Mouse (Mus musculus): ENCODE measurements around the gene Hfe2. TPM values are rescaled to one million over a fixed set of nuclear protein-coding genes. Genes with fewer than 3 reads are reported as not detected.
A peak's percentile ranks its signal among the peaks of the same experiment; 100 is the strongest.

The Hfe2 gene
- polyA plus RNA-seq, 1 experiment from 2014 or later: 0.10 TPM

- Histone ChIP-seq H3K9me3 (ENCODE audit: control insufficient read depth, low read length) (no peaks in the 10 kb centered on the region), H3K9ac (ENCODE audit: low read length) (peak overlapping the region; percentile 100), H3K27me3 (ENCODE audit: control insufficient read depth, insufficient read depth, low read length) (no peaks in the 10 kb centered on the region), H3K36me3 (ENCODE audit: control insufficient read depth, insufficient read depth, low read length) (peaks cover 23% of the 10 kb centered on the region), H3K4me1 (replicated peaks; ENCODE audit: control insufficient read depth, insufficient read depth) (0 out of 2 replicates have a peak, but pooled peaks cover 6% of the 10 kb centered on the region), H3K4me2 (replicated peaks; ENCODE audit: low read depth) (peak overlapping the region; percentile 78), H3K27ac (replicated peaks) (peak overlapping the region; percentile 99), H3K4me3 (ENCODE audit: low read depth, low read length) (peak overlapping the region; percentile 93)
- peak; percentile 52 for DNase-seq (ENCODE audit: low spot score)
- WGBS: 39% methylated on average over 23 of the region's 23 CpGs
- TF ChIP-seq EP300 (optimal IDR thresholded peaks at IDR 0.05) (no peak), CTCF (IDR thresholded peaks at IDR 0.05; ENCODE audit: low read depth) (no peak)
- ATAC-seq (ENCODE audit: low FRiP score, low TSS enrichment): no peak
Measured at GRCm38 (mm10) chr3:96559911-96560850, 35.2 kb downstream of the Hfe2 start.

GRCm38 (mm10) chr3:96560881-96561668, 36.1 kb downstream of the Hfe2 start:
- H3K9ac ChIP-seq (ENCODE audit: low read length): peak overlapping the region; percentile 100
- H3K27me3 ChIP-seq (ENCODE audit: control insufficient read depth, insufficient read depth, low read length): no peaks in the 10 kb centered on the region
- WGBS: 52% methylated on average over 9 of the region's 9 CpGs

GRCm38 (mm10) chr3:96561946-96562681, 37.1 kb downstream of the Hfe2 start:
- ATAC-seq (ENCODE audit: low FRiP score, low TSS enrichment) (peak; percentile 33), DNase-seq (ENCODE audit: low spot score) (peak; percentile 69)
- H3K27ac ChIP-seq (replicated peaks): peak overlapping the region; percentile 81
- peak overlapping the region; percentile 100 for H3K9ac ChIP-seq (ENCODE audit: low read length)
- TF ChIP-seq CTCF (IDR thresholded peaks at IDR 0.05; ENCODE audit: low read depth) (no peak), EP300 (optimal IDR thresholded peaks at IDR 0.05) (no peak)
- H3K4me1 ChIP-seq (replicated peaks; ENCODE audit: control insufficient read depth, insufficient read depth): 0 out of 2 replicates have a peak, but pooled peaks cover 3% of the 10 kb centered on the region
- H3K4me3 ChIP-seq (ENCODE audit: low read depth, low read length): peak overlapping the region; percentile 93
- no peaks in the 10 kb centered on the region for H3K9me3 ChIP-seq (ENCODE audit: control insufficient read depth, low read length)
- WGBS: 25% methylated on average over 10 of the region's 10 CpGs
- peaks cover 23% of the 10 kb centered on the region for H3K36me3 ChIP-seq (ENCODE audit: control insufficient read depth, insufficient read depth, low read length)
- H3K27me3 ChIP-seq (ENCODE audit: control insufficient read depth, insufficient read depth, low read length): no peaks in the 10 kb centered on the region
- H3K4me2 ChIP-seq (replicated peaks; ENCODE audit: low read depth): peak overlapping the region; percentile 78

More at GRCm38 (mm10) chr3:96560881-96561668, 36.1 kb downstream of the Hfe2 start:
- peak overlapping the region; percentile 93 for H3K4me3 ChIP-seq (ENCODE audit: low read depth, low read length)
- 0 out of 2 replicates have a peak, but pooled peaks cover 3% of the 10 kb centered on the region for H3K4me1 ChIP-seq (replicated peaks; ENCODE audit: control insufficient read depth, insufficient read depth)
- ATAC-seq (ENCODE audit: low FRiP score, low TSS enrichment) (no peak), DNase-seq (ENCODE audit: low spot score) (peak; percentile 43)
- peak; percentile 51 for TF ChIP-seq EP300 (optimal IDR thresholded peaks at IDR 0.05)
- no peak for TF ChIP-seq CTCF (IDR thresholded peaks at IDR 0.05; ENCODE audit: low read depth)
- H3K27ac ChIP-seq (replicated peaks): peak overlapping the region; percentile 99
- H3K4me2 ChIP-seq (replicated peaks; ENCODE audit: low read depth): peak overlapping the region; percentile 78
- H3K36me3 ChIP-seq (ENCODE audit: control insufficient read depth, insufficient read depth, low read length): peaks cover 23% of the 10 kb centered on the region
- H3K9me3 ChIP-seq (ENCODE audit: control insufficient read depth, low read length): no peaks in the 10 kb centered on the region

GRCm38 (mm10) chr3:96563267-96563666, 38.3 kb downstream of the Hfe2 start:
- H3K27me3 ChIP-seq (ENCODE audit: control insufficient read depth, insufficient read depth, low read length): no peaks in the 10 kb centered on the region
- no peak for ATAC-seq (ENCODE audit: low FRiP score, low TSS enrichment)
- H3K27ac ChIP-seq (replicated peaks): peak overlapping the region; percentile 87
- 83% methylated on average over 8 of the region's 8 CpGs for WGBS
- H3K4me1 ChIP-seq (replicated peaks; ENCODE audit: control insufficient read depth, insufficient read depth): 0 out of 2 replicates have a peak, but pooled peaks cover 3% of the 10 kb centered on the region
- no peak overlapping the region for H3K4me2 ChIP-seq (replicated peaks; ENCODE audit: low read depth)
- TF ChIP-seq CTCF (IDR thresholded peaks at IDR 0.05; ENCODE audit: low read depth) (no peak), EP300 (optimal IDR thresholded peaks at IDR 0.05) (no peak)
- DNase-seq (ENCODE audit: low spot score): peak; percentile 42
- no peaks in the 10 kb centered on the region for H3K9me3 ChIP-seq (ENCODE audit: control insufficient read depth, low read length)
- no peak overlapping the region for H3K9ac ChIP-seq (ENCODE audit: low read length)
- H3K4me3 ChIP-seq (ENCODE audit: low read depth, low read length): no peak overlapping the region
- peaks cover 23% of the 10 kb centered on the region for H3K36me3 ChIP-seq (ENCODE audit: control insufficient read depth, insufficient read depth, low read length)

GRCm38 (mm10) chr3:96563911-96564632, 39.1 kb downstream of the Hfe2 start:
- peaks cover 23% of the 10 kb centered on the region for H3K36me3 ChIP-seq (ENCODE audit: control insufficient read depth, insufficient read depth, low read length)
- 26% methylated on average over 10 of the region's 10 CpGs for WGBS
- H3K9me3 ChIP-seq (ENCODE audit: control insufficient read depth, low read length): no peaks in the 10 kb centered on the region
- H3K4me1 ChIP-seq (replicated peaks; ENCODE audit: control insufficient read depth, insufficient read depth): 0 out of 2 replicates have a peak, but pooled peaks cover 3% of the 10 kb centered on the region
- peak overlapping the region; percentile 87 for H3K27ac ChIP-seq (replicated peaks)
- peak; percentile 65 for DNase-seq (ENCODE audit: low spot score)
- TF ChIP-seq CTCF (IDR thresholded peaks at IDR 0.05; ENCODE audit: low read depth) (no peak), EP300 (optimal IDR thresholded peaks at IDR 0.05) (no peak)
- no peak overlapping the region for H3K9ac ChIP-seq (ENCODE audit: low read length)
- no peak overlapping the region for H3K4me3 ChIP-seq (ENCODE audit: low read depth, low read length)
- peak; percentile 50 for ATAC-seq (ENCODE audit: low FRiP score, low TSS enrichment)
- H3K4me2 ChIP-seq (replicated peaks; ENCODE audit: low read depth): no peak overlapping the region
- H3K27me3 ChIP-seq (ENCODE audit: control insufficient read depth, insufficient read depth, low read length): no peaks in the 10 kb centered on the region
